Comparison of ENCODE assay signal across 24 mouse cellular contexts in genomic region chr15:7629826-7630225, GRCm38 (mm10).
"Had no signal": no experiment of that assay in that cellular context is flagged by ENCODE, and none has a peak within 500 bp of the region (broad histone marks: within the 10 kb centered on the region; RNA-seq: fewer than 3 reads in every experiment).

No protein-coding gene starts in this region.

- H3K27me3 ChIP-seq: heart, embryonic 12.5 days; hindbrain, embryonic 12.5 days; intestine, embryonic 15.5 days; limb, embryonic 12.5 days had no signal

- H3K27ac ChIP-seq: gastrocnemius, adult 2 months; heart, embryonic 10.5 days; hindbrain, embryonic 10.5 days; hindbrain, embryonic 12.5 days; hindbrain, embryonic 14.5 days; intestine, embryonic 15.5 days; layer of hippocampus, adult 2 months; left cerebral cortex, adult 2 months; limb, embryonic 10.5 days; limb, embryonic 12.5 days had no signal

- H3K36me3 ChIP-seq: heart, embryonic 10.5 days; heart, embryonic 12.5 days; hindbrain, embryonic 10.5 days; hindbrain, embryonic 12.5 days; intestine, embryonic 15.5 days; limb, embryonic 10.5 days; limb, embryonic 12.5 days had no signal

- H3K4me3 ChIP-seq: gastrocnemius, adult 2 months; heart, embryonic 10.5 days; heart, embryonic 12.5 days; hindbrain, embryonic 10.5 days; hindbrain, embryonic 12.5 days; intestine, embryonic 15.5 days; layer of hippocampus, adult 2 months; left cerebral cortex, adult 2 months; limb, embryonic 10.5 days; limb, embryonic 12.5 days had no signal

- DNase-seq: gastrocnemius, adult 2 months; gastrocnemius, postnatal 10 days; gastrocnemius, postnatal 25 days; heart, adult 18-20 months; heart, postnatal 10 days; heart, postnatal 4 days; kidney, adult 18-20 months; kidney, adult 8-10 months; kidney, postnatal 10 days; kidney, postnatal 25 days; kidney, postnatal 4 days had no signal

- ATAC-seq: hindbrain, embryonic 16.5 days; inflammation-experienced regulatory T-cells, adult 6 months; intestine, embryonic 15.5 days; intestine, postnatal 0 days had no signal

- H3K9me3 ChIP-seq: heart, embryonic 10.5 days; heart, embryonic 12.5 days; hindbrain, embryonic 10.5 days; hindbrain, embryonic 12.5 days; intestine, embryonic 15.5 days; limb, embryonic 10.5 days; limb, embryonic 12.5 days had no signal

- H3K9ac ChIP-seq: heart, embryonic 12.5 days; hindbrain, embryonic 12.5 days; hindbrain, embryonic 14.5 days; intestine, embryonic 15.5 days; limb, embryonic 12.5 days had no signal

- H3K4me2 ChIP-seq: heart, embryonic 12.5 days; hindbrain, embryonic 12.5 days; hindbrain, embryonic 14.5 days; intestine, embryonic 15.5 days; limb, embryonic 12.5 days had no signal

- H3K4me1 ChIP-seq: heart, embryonic 10.5 days; heart, embryonic 12.5 days; hindbrain, embryonic 12.5 days had no signal
